Mouse (Mus musculus) cerebellum, adult 11 months (tissue): ENCODE measurements around the gene Gm11565.
"Not testable (repeated sequence)": the region's sequence is repeated elsewhere in the genome, so short reads cannot be mapped to it uniquely, and the experiment has no call there.

Experiments used
- DNase-seq: peaks from one replicate; pipeline ENCODE4 v3.0.0; 2022

The Gm11565 gene

GRCm38 (mm10) chr11:99914451-99914850 is at the start of gene Gm11565:
Gm11565 (plus strand) TSS chr11:99914751.
- no peak for DNase-seq

GRCm38 (mm10) chr11:99873089-99873488 is 41.5 kb upstream of the Gm11565 start, which contains the start of gene Krtap9-1:
Krtap9-1 (plus strand) TSS chr11:99873389.
- DNase-seq, result not testable (repeated sequence)

GRCm38 (mm10) chr11:99878887-99879286 is 35.7 kb upstream of the Gm11565 start, which contains the start of gene Gm11567:
Gm11567 (plus strand) TSS chr11:99879187.
- DNase-seq, result not testable (repeated sequence)

- DNase-seq, result no peak
These were observed 6.9 kb upstream of the Gm11565 start, which contains the start of gene Krtap31-1 for GRCm38 (mm10) chr11:99907620-99908019. Krtap31-1 (plus strand) TSS chr11:99907920.

GRCm38 (mm10) chr11:99935991-99936390 is 21.4 kb downstream of the Gm11565 start, which contains the start of gene Krtap31-2:
Krtap31-2 (plus strand) TSS chr11:99936291.
- no peak for DNase-seq

- DNase-seq, result no peak
These were observed 23.3 kb downstream of the Gm11565 start for GRCm38 (mm10) chr11:99937751-99938264.

- DNase-seq, result no peak
These were observed 33.6 kb downstream of the Gm11565 start, which contains the start of gene Krtap9-5 for GRCm38 (mm10) chr11:99948175-99948574. Krtap9-5 (plus strand) TSS chr11:99948475.

GRCm38 (mm10) chr11:99964213-99964612 is 49.7 kb downstream of the Gm11565 start:
- DNase-seq, result no peak
